Mouse (Mus musculus): ENCODE measurements at regions not wholly inside any gene's neighbourhood (a gene's known extent, or its start where the extent isn't known, plus 50 kb on each side); places are given as distances from the start of the nearest gene placed in this dataset.

GRCm38 (mm10) chr5:4263560-4264160, 71.5 kb downstream of the Mterf1b start:
- TF ChIP-seq CTCF (IDR thresholded peaks at IDR 0.05; ENCODE audit: low read depth, low read length) (no peak), GATA1 (IDR thresholded peaks at IDR 0.05; ENCODE audit: borderline replicate concordance, low read length) (no peak), TAL1 (conservative IDR thresholded peaks at IDR 0.05; ENCODE audit: low read depth, low read length) (no peak)

All from G1E (cell line).